Mouse (Mus musculus): Measurements from ENCODE around the gene Dao. TPM values are rescaled to one million over a fixed set of nuclear protein-coding genes. Genes with fewer than 3 reads are reported as not detected.

Gene Dao
- polyA plus RNA-seq, 1 experiment from 2014 or later = not detected

GRCm38 (mm10) chr5:114052246-114052761, 48.8 kb downstream of the Dao start:
- ATAC-seq (ENCODE audit: insufficient number of reproducible peaks, low FRiP score, low TSS enrichment, low read depth) = no peak
- H3K27ac ChIP-seq (replicated peaks; ENCODE audit: low read depth, low read length) = no peak overlapping the region

DNA sequence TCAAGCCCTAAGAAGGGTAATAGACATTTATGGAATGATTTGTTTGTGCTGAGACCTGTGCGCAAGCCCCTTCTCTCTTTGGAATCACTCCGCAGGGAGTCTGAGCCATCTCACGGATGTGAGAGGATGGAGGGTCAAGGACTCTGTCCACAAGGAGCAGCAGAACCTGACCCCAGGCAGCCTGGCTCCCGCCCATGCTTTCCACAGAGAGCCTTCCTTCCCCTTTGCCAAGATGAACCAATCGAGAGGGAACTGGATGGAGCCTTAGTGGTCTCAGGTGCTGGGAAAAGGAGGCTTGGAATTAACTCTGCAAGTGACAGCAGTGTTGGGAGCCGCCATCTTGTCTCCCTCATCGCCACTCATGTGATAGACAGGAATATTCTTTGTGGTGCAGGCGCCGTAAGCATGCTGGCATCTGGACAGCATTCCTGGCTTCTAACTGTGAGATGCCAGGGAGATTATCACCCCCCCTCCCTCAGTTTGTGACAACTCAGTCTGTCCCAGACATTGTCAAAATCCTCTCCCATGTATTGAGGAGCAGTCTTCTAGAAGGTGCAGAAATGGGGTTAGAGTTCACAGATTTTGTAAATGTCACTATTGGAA, 53.7 kb downstream of the Dao start:
- no peaks in the 10 kb centered on the region for H3K9me3 ChIP-seq (ENCODE audit: control insufficient read depth, low read length)
- ATAC-seq (ENCODE audit: insufficient number of reproducible peaks, low FRiP score, low TSS enrichment, low read depth) = no peak
- H3K9ac ChIP-seq (ENCODE audit: low read length) = no peak overlapping the region
- H3K4me2 ChIP-seq (ENCODE audit: low read depth, severe bottlenecking) = no peak overlapping the region
- WGBS = 80% methylated on average over 9 of the region's 9 CpGs
- no peak for DNase-seq (ENCODE audit: low spot score)
- H3K4me1 ChIP-seq (ENCODE audit: control insufficient read depth, insufficient read depth, low read length) = no peaks in the 10 kb centered on the region
- no peak overlapping the region for H3K27ac ChIP-seq (replicated peaks; ENCODE audit: low read depth, low read length)
- H3K4me3 ChIP-seq (ENCODE audit: low read depth, low read length) = no peak overlapping the region
- H3K36me3 ChIP-seq (ENCODE audit: control insufficient read depth, insufficient read depth, low read length) = no peaks in the 10 kb centered on the region
- H3K27me3 ChIP-seq (ENCODE audit: control insufficient read depth, insufficient read depth, low read length) = no peaks in the 10 kb centered on the region

More at GRCm38 (mm10) chr5:114052246-114052761, 48.8 kb downstream of the Dao start:
- Histone ChIP-seq H3K27me3 (ENCODE audit: control insufficient read depth, insufficient read depth, low read length) (no peaks in the 10 kb centered on the region), H3K4me2 (ENCODE audit: low read depth, severe bottlenecking) (no peak overlapping the region), H3K4me1 (ENCODE audit: control insufficient read depth, insufficient read depth, low read length) (0 out of 2 replicates have a peak, but pooled peaks cover 2% of the 10 kb centered on the region), H3K9me3 (ENCODE audit: control insufficient read depth, low read length) (no peaks in the 10 kb centered on the region), H3K36me3 (ENCODE audit: control insufficient read depth, insufficient read depth, low read length) (no peaks in the 10 kb centered on the region), H3K9ac (ENCODE audit: low read length) (no peak overlapping the region), H3K4me3 (ENCODE audit: low read depth, low read length) (no peak overlapping the region)
- DNase-seq (ENCODE audit: low spot score) = peak; percentile 81
- 36% methylated on average over 9 of the region's 9 CpGs for WGBS

DNA sequence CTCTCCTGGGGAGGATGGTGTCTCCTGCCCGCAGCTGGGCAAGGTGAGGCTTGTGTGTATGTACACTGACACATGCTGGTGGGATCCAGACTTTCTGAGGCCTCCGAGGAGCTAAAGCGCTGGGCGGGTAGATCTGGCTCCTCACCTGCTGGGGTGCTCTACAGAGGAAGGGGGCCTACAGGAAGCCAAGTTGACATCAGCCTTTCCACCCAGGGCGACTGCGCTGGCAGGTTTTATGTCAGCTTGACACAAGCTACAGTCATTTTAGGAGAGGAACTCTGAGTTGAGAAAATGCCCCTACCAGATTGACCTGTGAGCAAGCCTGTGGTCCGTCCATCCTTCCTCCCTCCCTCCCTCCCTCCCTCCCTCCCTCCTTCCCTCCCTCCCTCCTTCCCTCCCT, 58.2 kb downstream of the Dao start:
- no peaks in the 10 kb centered on the region for H3K36me3 ChIP-seq (ENCODE audit: control insufficient read depth, insufficient read depth, low read length)
- no peak overlapping the region for H3K27ac ChIP-seq (replicated peaks; ENCODE audit: low read depth, low read length)
- H3K9ac ChIP-seq (ENCODE audit: low read length) = no peak overlapping the region
- no peak overlapping the region for H3K4me3 ChIP-seq (ENCODE audit: low read depth, low read length)
- no peaks in the 10 kb centered on the region for H3K27me3 ChIP-seq (ENCODE audit: control insufficient read depth, insufficient read depth, low read length)
- no peaks in the 10 kb centered on the region for H3K4me1 ChIP-seq (ENCODE audit: control insufficient read depth, insufficient read depth, low read length)
- no peak overlapping the region for H3K4me2 ChIP-seq (ENCODE audit: low read depth, severe bottlenecking)
- DNase-seq (ENCODE audit: low spot score) (no peak), ATAC-seq (ENCODE audit: insufficient number of reproducible peaks, low FRiP score, low TSS enrichment, low read depth) (no peak)
- no peaks in the 10 kb centered on the region for H3K9me3 ChIP-seq (ENCODE audit: control insufficient read depth, low read length)
- 60% methylated on average over 7 of the region's 7 CpGs for WGBS

DNA sequence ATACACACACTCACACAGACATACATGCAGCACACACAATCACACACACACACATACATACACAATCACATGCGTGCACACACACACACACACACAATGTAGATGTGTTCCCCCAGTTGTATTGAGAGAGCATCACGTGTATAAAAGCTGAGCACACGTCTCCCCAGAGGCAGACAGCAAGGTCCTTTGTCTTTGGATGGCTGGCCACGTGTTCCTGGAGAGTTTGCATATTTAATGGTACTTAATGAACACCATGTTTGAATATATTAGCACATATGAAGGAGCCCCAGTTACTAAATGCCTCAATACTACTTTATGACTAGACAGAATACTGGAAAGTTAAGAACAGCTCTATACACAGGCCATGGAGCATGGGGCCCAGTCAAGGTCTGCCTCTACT, 60.5 kb downstream of the Dao start:
- DNase-seq (ENCODE audit: low spot score) (no peak), ATAC-seq (ENCODE audit: insufficient number of reproducible peaks, low FRiP score, low TSS enrichment, low read depth) (no peak)
- WGBS = 84% methylated on average over 4 of the region's 4 CpGs
- H3K4me3 ChIP-seq (ENCODE audit: low read depth, low read length) = no peak overlapping the region
- H3K9ac ChIP-seq (ENCODE audit: low read length) = no peak overlapping the region
- no peaks in the 10 kb centered on the region for H3K4me1 ChIP-seq (ENCODE audit: control insufficient read depth, insufficient read depth, low read length)
- no peaks in the 10 kb centered on the region for H3K9me3 ChIP-seq (ENCODE audit: control insufficient read depth, low read length)
- no peak overlapping the region for H3K4me2 ChIP-seq (ENCODE audit: low read depth, severe bottlenecking)
- no peak overlapping the region for H3K27ac ChIP-seq (replicated peaks; ENCODE audit: low read depth, low read length)
- no peaks in the 10 kb centered on the region for H3K27me3 ChIP-seq (ENCODE audit: control insufficient read depth, insufficient read depth, low read length)
- H3K36me3 ChIP-seq (ENCODE audit: control insufficient read depth, insufficient read depth, low read length) = no peaks in the 10 kb centered on the region

GRCm38 (mm10) chr5:114065161-114065560, 61.7 kb downstream of the Dao start, which contains the start of gene Usp30:
Gene Usp30 (plus strand): TSS chr5:114065461.
- no peak within 1 kb of the TSS for H3K4me3 ChIP-seq (ENCODE audit: low read depth, low read length)
- no peaks in the 10 kb centered on the region for H3K9me3 ChIP-seq (ENCODE audit: control insufficient read depth, low read length)
- ATAC-seq (ENCODE audit: insufficient number of reproducible peaks, low FRiP score, low TSS enrichment, low read depth) (no peak), DNase-seq (ENCODE audit: low spot score) (no peak)
- H3K36me3 ChIP-seq (ENCODE audit: control insufficient read depth, insufficient read depth, low read length) = no peaks in the 10 kb centered on the region
- H3K9ac ChIP-seq (ENCODE audit: low read length) = no peak within 1 kb of the TSS
- H3K4me2 ChIP-seq (ENCODE audit: low read depth, severe bottlenecking) = no peak within 1 kb of the TSS
- H3K27ac ChIP-seq (replicated peaks; ENCODE audit: low read depth, low read length) = no peak within 1 kb of the TSS
- H3K4me1 ChIP-seq (ENCODE audit: control insufficient read depth, insufficient read depth, low read length) = no peaks in the 10 kb centered on the region
- WGBS = 91% methylated on average over 6 of the region's 6 CpGs
- no peaks in the 10 kb centered on the region for H3K27me3 ChIP-seq (ENCODE audit: control insufficient read depth, insufficient read depth, low read length)

DNA sequence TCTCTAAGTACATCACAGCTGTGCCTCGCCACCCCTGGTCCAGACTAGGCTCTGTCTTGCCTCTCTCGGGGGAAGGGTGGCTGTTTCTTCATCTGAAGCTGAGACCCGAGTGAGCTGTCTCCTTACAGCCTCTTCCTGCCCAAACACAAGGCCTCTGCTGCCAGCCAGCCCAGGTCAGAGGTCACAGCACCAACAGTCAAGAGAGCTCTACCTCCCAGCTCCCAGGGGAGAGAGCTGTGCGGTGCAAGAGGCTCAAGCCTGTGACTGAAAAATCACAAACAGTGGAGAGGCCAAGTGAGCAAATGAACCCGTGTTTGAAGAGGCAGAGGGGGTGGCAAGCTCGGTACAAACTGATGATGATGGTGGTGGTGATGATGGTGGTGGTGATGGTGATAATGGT, 63.1 kb downstream of the Dao start:
- H3K9ac ChIP-seq (ENCODE audit: low read length) = no peak overlapping the region
- WGBS = 44% methylated on average over 6 of the region's 6 CpGs
- ATAC-seq (ENCODE audit: insufficient number of reproducible peaks, low FRiP score, low TSS enrichment, low read depth) = no peak
- no peak overlapping the region for H3K4me2 ChIP-seq (ENCODE audit: low read depth, severe bottlenecking)
- H3K9me3 ChIP-seq (ENCODE audit: control insufficient read depth, low read length) = no peaks in the 10 kb centered on the region
- no peaks in the 10 kb centered on the region for H3K36me3 ChIP-seq (ENCODE audit: control insufficient read depth, insufficient read depth, low read length)
- no peaks in the 10 kb centered on the region for H3K4me1 ChIP-seq (ENCODE audit: control insufficient read depth, insufficient read depth, low read length)
- no peaks in the 10 kb centered on the region for H3K27me3 ChIP-seq (ENCODE audit: control insufficient read depth, insufficient read depth, low read length)
- DNase-seq (ENCODE audit: low spot score) = no peak
- H3K27ac ChIP-seq (replicated peaks; ENCODE audit: low read depth, low read length) = no peak overlapping the region
- no peak overlapping the region for H3K4me3 ChIP-seq (ENCODE audit: low read depth, low read length)

DNA sequence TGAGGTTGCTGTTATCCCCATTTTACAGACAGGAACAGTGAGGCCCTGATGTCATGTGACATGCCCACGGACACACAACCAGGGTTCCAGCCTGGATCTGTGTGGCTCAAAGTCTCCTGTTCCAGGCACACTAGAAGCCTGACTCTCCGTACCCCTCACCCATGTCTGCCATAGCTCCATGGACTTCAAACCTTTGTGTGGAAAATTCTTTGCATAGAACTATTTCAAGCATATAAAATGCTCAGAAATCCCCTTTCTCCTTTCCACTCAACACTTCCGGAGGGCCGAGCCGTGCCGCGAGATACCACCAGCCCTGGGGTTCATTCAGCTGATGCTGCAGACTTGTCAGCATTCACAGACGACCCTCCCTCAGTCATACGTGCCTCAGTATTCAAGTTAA, 64.0 kb downstream of the Dao start:
- H3K4me2 ChIP-seq (ENCODE audit: low read depth, severe bottlenecking) = no peak overlapping the region
- H3K4me3 ChIP-seq (ENCODE audit: low read depth, low read length) = no peak overlapping the region
- H3K9ac ChIP-seq (ENCODE audit: low read length) = no peak overlapping the region
- WGBS = 82% methylated on average over 9 of the region's 9 CpGs
- ATAC-seq (ENCODE audit: insufficient number of reproducible peaks, low FRiP score, low TSS enrichment, low read depth) (no peak), DNase-seq (ENCODE audit: low spot score) (no peak)
- H3K9me3 ChIP-seq (ENCODE audit: control insufficient read depth, low read length) = no peaks in the 10 kb centered on the region
- no peaks in the 10 kb centered on the region for H3K27me3 ChIP-seq (ENCODE audit: control insufficient read depth, insufficient read depth, low read length)
- H3K4me1 ChIP-seq (ENCODE audit: control insufficient read depth, insufficient read depth, low read length) = no peaks in the 10 kb centered on the region
- H3K36me3 ChIP-seq (ENCODE audit: control insufficient read depth, insufficient read depth, low read length) = no peaks in the 10 kb centered on the region
- no peak overlapping the region for H3K27ac ChIP-seq (replicated peaks; ENCODE audit: low read depth, low read length)

DNA sequence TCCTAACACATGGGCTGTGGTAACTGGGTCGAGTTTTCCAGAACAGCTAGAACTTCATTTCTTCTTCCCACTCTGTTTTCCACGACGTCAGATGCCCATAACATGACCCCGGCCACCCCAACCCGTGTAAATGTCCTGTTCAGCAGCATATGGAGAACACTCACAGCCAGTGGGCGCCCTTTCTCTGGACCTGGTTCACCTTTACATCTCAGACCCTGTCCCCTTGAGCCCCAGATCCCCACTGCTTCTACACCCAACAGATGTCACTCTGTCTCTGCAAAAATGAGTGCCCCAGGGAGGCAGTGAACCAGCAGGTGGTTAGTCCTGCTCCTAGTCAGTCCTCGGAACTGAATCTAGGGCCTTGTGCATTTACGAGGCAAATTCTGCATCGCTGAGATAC, 64.5 kb downstream of the Dao start:
- H3K27ac ChIP-seq (replicated peaks; ENCODE audit: low read depth, low read length) = no peak overlapping the region
- H3K4me1 ChIP-seq (ENCODE audit: control insufficient read depth, insufficient read depth, low read length) = no peaks in the 10 kb centered on the region
- H3K4me2 ChIP-seq (ENCODE audit: low read depth, severe bottlenecking) = no peak overlapping the region
- no peaks in the 10 kb centered on the region for H3K36me3 ChIP-seq (ENCODE audit: control insufficient read depth, insufficient read depth, low read length)
- DNase-seq (ENCODE audit: low spot score) = no peak
- no peak overlapping the region for H3K9ac ChIP-seq (ENCODE audit: low read length)
- no peak overlapping the region for H3K4me3 ChIP-seq (ENCODE audit: low read depth, low read length)
- no peaks in the 10 kb centered on the region for H3K27me3 ChIP-seq (ENCODE audit: control insufficient read depth, insufficient read depth, low read length)
- no peak for ATAC-seq (ENCODE audit: insufficient number of reproducible peaks, low FRiP score, low TSS enrichment, low read depth)
- 71% methylated on average over 9 of the region's 9 CpGs for WGBS
- H3K9me3 ChIP-seq (ENCODE audit: control insufficient read depth, low read length) = no peaks in the 10 kb centered on the region

- 94% methylated on average over 4 of the region's 4 CpGs for WGBS
- no peaks in the 10 kb centered on the region for H3K36me3 ChIP-seq (ENCODE audit: control insufficient read depth, insufficient read depth, low read length)
- DNase-seq (ENCODE audit: low spot score) = no peak
- ATAC-seq (ENCODE audit: insufficient number of reproducible peaks, low FRiP score, low TSS enrichment, low read depth) = no peak
- H3K27ac ChIP-seq (replicated peaks; ENCODE audit: low read depth, low read length) = no peak overlapping the region
- no peak overlapping the region for H3K4me2 ChIP-seq (ENCODE audit: low read depth, severe bottlenecking)
- H3K9me3 ChIP-seq (ENCODE audit: control insufficient read depth, low read length) = no peaks in the 10 kb centered on the region
- H3K4me3 ChIP-seq (ENCODE audit: low read depth, low read length) = no peak overlapping the region
- H3K4me1 ChIP-seq (ENCODE audit: control insufficient read depth, insufficient read depth, low read length) = no peaks in the 10 kb centered on the region
- no peaks in the 10 kb centered on the region for H3K27me3 ChIP-seq (ENCODE audit: control insufficient read depth, insufficient read depth, low read length)
- no peak overlapping the region for H3K9ac ChIP-seq (ENCODE audit: low read length)
Observed at GRCm38 (mm10) chr5:114070858-114071257, 67.4 kb downstream of the Dao start.
